Mouse (Mus musculus): Measurements from ENCODE around the gene Maml3.

The Maml3 gene

GRCm38 (mm10) chr3:51824506-51824905 is 280.4 kb downstream of the Maml3 start:
- in situ Hi-C loops (cut with MboI) = no loop called here

GRCm38 (mm10) chr3:51821551-51821950 is 283.3 kb downstream of the Maml3 start:
- in situ Hi-C loops (cut with MboI) = no loop called here

DNA sequence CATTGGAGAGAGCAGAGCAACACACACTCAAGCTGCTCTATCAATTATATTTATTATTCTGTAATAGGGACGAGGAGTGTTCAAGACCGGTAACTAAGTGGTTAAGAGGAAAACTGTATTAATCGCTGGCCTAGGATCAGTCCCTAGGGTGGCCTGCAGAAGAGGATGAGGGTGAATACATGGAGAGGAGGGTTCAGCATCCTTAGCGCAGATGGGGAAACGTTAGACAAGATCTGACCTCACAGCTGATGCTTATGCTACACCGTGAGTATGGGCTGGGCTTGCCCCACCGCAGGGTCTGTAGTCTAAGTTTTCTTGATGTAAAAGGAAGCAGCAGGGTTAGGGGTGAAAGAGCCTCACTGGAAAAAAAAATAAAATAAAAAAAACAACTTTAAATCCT is 285.8 kb downstream of the Maml3 start:
- in situ Hi-C loops (cut with MboI) = no loop called here

DNA sequence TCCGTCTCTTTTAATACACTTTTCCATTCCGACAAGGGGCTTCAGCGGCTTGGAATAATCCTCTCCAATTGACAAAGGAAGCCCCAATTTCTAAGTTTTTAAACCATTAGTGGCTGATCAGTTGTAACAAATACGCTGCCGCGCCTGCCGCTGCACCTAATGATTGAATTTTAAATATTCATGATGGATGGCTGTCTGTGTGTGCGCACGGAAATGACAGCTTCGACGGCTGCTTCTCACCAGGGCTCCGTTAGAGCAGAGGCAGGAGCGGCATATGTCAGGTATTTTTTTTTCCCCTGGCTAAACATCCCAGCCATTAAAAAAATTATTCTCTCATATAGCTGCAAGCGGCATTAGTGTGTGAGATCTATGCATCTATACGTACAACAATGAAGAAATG is 287.0 kb downstream of the Maml3 start:
- in situ Hi-C loops (cut with MboI) = no loop called here

- in situ Hi-C loops (cut with MboI) = no loop called here
These were observed 287.5 kb downstream of the Maml3 start for GRCm38 (mm10) chr3:51817329-51817728.

GRCm38 (mm10) chr3:51816517-51817285 is 288.2 kb downstream of the Maml3 start:
- in situ Hi-C loops (cut with MboI) = no loop called here

GRCm38 (mm10) chr3:51814073-51814472 is 290.8 kb downstream of the Maml3 start:
- in situ Hi-C loops (cut with MboI) = no loop called here

DNA sequence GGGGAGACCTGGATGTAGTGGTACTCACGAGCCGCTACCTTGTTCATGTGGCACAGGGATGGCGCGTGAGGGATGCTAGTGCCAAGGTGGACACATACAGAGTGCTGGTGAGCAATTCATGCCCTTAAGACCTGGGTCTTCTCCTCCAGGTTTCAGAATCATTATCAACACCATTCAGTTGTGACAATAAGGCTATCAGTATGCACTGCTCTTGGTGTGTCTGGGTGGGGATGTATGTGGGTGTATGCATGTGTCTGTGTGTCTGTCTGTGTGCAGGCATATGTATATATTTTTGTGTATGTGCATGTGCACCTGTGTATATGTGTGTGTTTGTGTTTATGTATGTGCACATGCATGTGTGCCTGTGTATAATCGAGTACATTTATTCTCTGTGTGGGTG is 291.7 kb downstream of the Maml3 start:
- in situ Hi-C loops (cut with MboI) = no loop called here

DNA sequence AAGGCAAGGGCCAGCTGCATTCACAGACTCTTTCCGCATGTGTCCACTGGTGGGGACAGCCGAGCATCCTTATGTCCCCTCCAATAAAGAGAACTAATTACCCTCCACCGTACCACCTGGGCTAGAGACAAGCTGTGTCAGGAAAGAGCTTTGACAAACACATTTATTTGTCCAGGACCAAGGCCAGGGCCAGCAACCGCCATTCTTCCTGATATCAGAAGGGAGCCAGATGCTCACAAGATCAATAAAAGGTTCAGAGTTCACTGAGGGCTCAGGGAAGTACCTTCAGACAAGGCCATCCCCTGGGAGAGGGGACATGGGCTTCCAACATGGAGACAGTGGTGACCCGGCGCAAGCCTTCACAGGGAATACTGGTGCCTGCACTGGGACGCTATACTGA is 294.1 kb downstream of the Maml3 start:
- in situ Hi-C loops (cut with MboI) = no loop called here

GRCm38 (mm10) chr3:51809822-51810221 is 295.1 kb downstream of the Maml3 start:
- in situ Hi-C loops (cut with MboI) = no loop called here

DNA sequence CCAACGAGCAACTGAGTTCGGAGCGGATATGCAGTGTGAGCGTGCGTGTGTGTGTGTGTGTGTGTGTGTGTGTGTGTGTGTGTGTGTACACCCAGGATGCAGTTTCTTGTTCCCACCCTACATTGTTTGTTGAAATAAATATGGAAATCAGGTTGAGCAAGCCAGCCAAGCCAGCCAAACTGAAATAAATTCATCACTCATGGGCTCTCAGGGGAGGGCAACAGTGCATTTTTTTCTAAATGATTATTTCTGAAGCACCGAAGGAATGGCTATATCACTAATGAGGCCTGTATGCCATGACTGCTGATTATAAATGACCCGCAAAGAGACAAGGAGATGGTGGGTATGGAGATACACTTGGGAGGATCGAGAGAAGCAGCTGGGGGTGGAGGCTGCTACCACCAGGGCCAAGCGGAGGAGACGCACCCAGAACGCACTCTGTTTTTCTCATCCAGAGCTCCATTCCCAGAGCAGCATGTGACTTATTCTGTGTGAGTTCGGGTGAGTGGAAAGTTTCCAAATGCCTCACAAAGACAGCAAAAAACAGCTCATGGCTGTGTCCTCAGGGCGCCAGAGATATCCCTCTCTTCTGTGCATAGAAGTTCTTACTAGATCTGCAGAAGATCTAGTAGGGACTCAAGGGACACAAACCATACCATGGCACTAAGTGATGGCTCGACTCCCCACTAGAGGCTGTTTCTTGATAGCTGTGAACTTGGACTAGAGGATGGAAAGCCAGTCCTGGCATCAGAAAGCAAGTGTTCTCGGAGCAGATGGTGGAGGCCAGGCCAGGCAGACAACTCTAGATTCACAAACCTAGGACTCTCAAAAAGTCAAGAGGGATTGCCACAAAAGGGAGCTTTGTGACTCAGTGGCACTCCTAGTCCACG is 296.6 kb downstream of the Maml3 start:
- in situ Hi-C loops (cut with MboI) = no loop called here

DNA sequence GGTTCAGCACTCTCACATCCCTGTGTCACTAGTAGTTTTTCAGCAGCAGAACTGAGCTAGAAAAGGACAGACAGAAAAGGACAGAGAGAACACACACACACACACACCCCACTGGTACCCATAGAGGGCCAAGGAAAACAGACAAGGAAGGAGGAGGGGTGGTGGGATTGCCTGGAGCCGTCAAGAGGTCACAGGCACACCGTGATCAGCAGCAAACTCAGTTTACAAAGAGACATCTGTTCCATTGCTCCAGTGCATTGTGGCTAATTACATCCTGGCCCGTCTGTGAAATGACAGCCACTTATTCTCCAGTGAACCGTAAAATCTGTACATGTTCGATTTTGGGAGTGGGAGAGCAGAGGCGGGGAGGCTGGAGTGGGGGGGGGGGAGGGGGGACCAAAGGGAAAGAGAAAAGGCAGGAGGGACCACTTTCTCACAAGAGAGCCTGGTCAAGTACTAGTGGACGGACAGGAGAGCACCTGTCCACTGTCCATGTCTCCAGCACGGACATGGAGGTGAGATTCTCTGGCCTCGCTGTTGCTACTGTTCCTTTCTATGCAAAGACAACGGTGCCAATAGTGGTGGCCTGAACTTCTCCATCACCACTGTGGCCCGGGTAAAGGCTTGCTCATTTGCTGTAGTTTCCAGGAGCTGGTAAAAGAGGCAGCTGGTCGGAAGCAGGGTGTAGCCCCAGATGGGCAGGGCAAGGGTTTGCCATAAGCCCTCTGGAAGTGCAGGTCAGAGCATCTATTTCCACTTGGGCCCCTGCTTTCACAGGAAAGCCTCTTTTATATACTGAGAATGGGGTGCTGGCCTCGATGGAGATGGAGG is 299.2 kb downstream of the Maml3 start:
- in situ Hi-C loops (cut with MboI) = no loop called here

DNA sequence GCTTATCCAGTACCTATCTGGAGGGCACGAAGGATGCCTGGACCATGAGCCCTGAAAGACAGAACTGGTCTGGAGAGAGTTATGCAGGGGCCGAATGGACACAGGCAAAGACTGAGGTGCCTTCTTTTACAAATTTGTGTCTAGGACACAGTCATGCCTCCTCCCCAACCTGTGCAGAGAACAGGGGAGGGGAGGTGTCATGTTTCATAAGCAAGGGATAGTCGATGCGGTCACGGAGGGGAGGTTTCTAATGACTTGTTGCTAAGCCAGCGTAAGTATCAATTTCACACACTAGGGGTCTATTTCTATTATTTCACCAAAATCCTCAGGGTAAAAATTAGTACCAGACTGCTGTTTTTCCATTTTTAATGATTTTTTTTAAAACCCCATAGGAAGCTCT is 301.0 kb downstream of the Maml3 start:
- in situ Hi-C loops (cut with MboI) = no loop called here

- in situ Hi-C loops (cut with MboI) = no loop called here
These were observed 305.2 kb downstream of the Maml3 start for GRCm38 (mm10) chr3:51799650-51800049.

GRCm38 (mm10) chr3:51796838-51797237 is 308.0 kb downstream of the Maml3 start:
- in situ Hi-C loops (cut with MboI) = no loop called here

DNA sequence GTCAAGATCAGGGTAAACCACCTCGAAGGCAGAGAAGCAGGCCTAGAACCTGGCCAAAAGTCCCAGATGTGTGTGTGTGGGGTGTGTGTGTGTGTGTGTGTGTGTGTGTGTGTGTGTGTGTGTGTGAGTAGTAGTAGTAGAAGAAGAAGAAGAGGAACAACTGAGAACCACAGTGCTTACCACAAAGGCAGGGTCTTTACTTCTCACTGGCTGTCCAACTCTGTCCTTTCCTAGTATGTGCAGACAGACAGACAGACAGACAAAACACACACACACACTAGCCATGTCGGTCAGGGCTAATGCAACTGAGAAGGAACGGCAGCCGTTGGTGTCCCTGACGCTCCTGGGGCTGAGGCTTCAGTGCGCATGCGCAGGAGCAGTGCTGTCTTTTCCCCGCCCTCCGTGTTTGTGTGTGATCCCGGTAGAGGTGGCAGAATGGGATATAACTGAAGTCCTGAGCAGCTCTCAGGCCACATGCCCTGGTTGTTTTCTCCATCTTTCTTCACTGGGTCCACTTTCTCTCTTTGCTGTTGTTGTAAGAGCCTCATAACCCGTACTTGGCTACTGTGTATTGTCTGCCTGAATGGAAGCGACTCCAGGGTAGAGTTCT is 308.6 kb downstream of the Maml3 start:
- in situ Hi-C loops (cut with MboI) = no loop called here

- in situ Hi-C loops (cut with MboI) = no loop called here
These were observed 313.3 kb downstream of the Maml3 start for GRCm38 (mm10) chr3:51791542-51791941.

GRCm38 (mm10) chr3:51789389-51789904 is 315.4 kb downstream of the Maml3 start:
- in situ Hi-C loops (cut with MboI) = no loop called here

DNA sequence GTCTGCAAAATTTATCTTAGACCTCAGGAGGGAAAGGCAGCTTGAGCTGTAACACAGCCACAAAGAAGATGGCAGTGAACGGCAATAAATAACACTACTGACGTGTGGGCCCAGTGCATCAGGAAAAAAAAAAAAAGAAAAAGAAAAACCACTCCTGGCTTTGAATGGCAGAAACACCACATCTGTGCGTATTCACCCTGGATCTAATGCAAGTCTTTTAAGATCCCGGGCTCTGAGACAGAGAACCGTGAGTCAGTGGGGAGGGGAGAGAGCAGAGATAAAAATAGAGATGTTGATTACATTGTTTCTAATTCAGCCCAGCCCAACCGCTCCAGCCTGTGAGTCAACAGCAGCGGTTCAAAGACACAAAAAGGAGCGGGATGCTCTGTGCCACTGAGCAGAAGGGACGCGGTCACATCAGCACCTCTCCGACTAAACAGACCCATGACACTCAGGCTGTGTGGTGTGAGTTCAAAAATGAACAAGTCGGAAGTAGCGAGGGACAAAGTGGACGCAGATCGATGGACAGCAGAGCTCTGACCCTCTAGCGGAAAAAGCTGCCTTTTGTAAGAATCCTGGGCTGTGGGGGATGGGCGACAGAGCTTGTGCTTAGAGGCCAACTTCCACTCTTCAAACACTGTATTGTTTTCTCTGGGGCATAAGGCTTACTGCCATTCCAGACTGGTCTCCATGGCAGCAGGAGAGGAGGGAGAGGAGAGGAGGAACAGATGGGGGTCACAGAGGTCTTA is 316.1 kb downstream of the Maml3 start:
- in situ Hi-C loops (cut with MboI) = no loop called here

DNA sequence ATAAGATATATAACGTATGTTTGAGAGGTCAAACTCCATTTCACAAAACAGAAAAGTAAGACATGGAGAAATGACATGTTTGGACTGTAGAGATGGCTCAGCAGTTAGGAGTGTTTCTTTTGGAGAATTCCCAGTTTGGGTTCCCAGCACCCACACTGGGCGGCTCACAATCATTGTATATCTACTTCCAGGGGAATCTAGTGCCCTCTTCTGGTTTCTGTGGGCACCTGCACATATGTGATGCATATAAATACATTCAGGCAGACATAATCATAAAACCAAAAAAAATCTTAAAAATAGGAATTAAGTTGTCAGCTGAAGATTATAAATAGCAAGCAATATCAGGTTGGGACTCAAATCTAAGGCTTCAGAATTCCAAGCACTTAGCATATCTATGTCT is 316.9 kb downstream of the Maml3 start:
- in situ Hi-C loops (cut with MboI) = no loop called here

DNA sequence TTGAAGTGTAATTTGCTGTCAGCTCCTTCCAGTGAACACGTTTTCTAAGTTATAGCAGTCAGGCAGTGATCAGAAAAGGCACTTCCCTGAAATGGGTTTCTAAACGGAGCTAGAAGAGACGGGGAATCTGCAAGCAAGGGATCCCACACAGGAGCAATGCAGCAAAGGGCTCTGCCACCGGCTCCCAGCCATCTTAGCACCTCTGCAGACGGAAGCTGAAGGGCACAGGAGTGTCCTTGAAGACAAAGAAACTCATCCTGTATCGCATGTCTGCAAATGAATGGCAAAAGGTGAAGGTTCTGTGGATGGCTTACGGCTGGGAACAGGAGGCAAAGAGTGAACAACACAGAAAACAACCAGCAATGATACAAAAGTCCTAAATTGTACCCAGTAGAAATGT is 319.1 kb downstream of the Maml3 start:
- in situ Hi-C loops (cut with MboI) = no loop called here

All from mature B cell (primary cell).